Mouse (Mus musculus): ENCODE data around the gene Iqcj. TPM values are rescaled to one million over a fixed set of nuclear protein-coding genes. Genes with fewer than 3 reads are reported as not detected.
A peak's percentile ranks its signal among the peaks of the same experiment; 100 is the strongest.

The Iqcj gene
- polyA plus RNA-seq, 1 experiment, result 0.23 TPM

- H3K4me1 ChIP-seq (ENCODE audit: control insufficient read depth, insufficient read depth, low read length), result no peaks in the 10 kb centered on the region
- H3K27ac ChIP-seq (ENCODE audit: insufficient read depth, low read length), result no peak overlapping the region
- peak in 1 of 2 experiments; percentile 1 for DNase-seq
- 18% methylated on average over 1 of the region's 1 CpGs for WGBS
- no peaks in the 10 kb centered on the region for H3K27me3 ChIP-seq (ENCODE audit: control insufficient read depth, insufficient read depth, low read length)
- TF ChIP-seq POLR2A (IDR thresholded peaks at IDR 0.05; ENCODE audit: borderline replicate concordance, insufficient read depth, low read length) (no peak), CTCF (IDR thresholded peaks at IDR 0.05; ENCODE audit: borderline replicate concordance, insufficient read depth, low read depth, low read length) (no peak)
- H3K4me3 ChIP-seq (replicated peaks; ENCODE audit: insufficient read depth, low read depth, low read length), result no peak overlapping the region
Observed at GRCm38 (mm10) chr3:68015786-68016185, 123.8 kb downstream of the Iqcj start.

DNA sequence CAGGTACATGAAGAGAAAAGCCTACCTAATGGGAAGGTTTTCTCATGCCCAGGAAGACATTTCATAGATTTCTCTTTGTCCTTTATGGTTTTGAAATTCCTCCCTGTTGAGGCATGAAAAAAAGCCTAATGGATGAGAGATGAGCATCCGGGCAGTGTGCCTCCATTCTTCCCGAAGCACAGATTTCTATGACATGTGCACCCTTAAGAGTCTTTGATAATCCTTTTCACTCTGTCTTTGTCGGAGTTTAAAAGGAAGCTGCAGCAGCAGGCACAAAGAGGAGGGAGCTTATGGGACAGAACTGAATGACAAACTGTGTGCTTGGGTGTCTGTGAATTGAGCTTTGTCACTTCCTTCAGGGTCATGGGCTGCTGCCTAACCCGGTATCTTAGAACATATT lies 127.4 kb downstream of the Iqcj start:
- 45% methylated on average over 4 of the region's 4 CpGs for WGBS
- TF ChIP-seq CTCF (IDR thresholded peaks at IDR 0.05; ENCODE audit: borderline replicate concordance, insufficient read depth, low read depth, low read length), result no peak
- no peak for TF ChIP-seq POLR2A (IDR thresholded peaks at IDR 0.05; ENCODE audit: borderline replicate concordance, insufficient read depth, low read length)
- no peak overlapping the region for H3K27ac ChIP-seq (ENCODE audit: insufficient read depth, low read length)

GRCm38 (mm10) chr3:68036097-68036496 lies 144.1 kb downstream of the Iqcj start:
- H3K27ac ChIP-seq (ENCODE audit: insufficient read depth, low read length), result no peak overlapping the region
- H3K4me1 ChIP-seq (ENCODE audit: control insufficient read depth, insufficient read depth, low read length), result no peaks in the 10 kb centered on the region
- 6% methylated on average over 3 of the region's 3 CpGs for WGBS
- TF ChIP-seq POLR2A (IDR thresholded peaks at IDR 0.05; ENCODE audit: borderline replicate concordance, insufficient read depth, low read length) (no peak), CTCF (IDR thresholded peaks at IDR 0.05; ENCODE audit: borderline replicate concordance, insufficient read depth, low read depth, low read length) (no peak)
- no peak overlapping the region for H3K4me3 ChIP-seq (replicated peaks; ENCODE audit: insufficient read depth, low read depth, low read length)
- no peak for DNase-seq
- no peaks in the 10 kb centered on the region for H3K27me3 ChIP-seq (ENCODE audit: control insufficient read depth, insufficient read depth, low read length)

More for the DNA sequence above, 127.4 kb downstream of the Iqcj start:
- H3K4me1 ChIP-seq (ENCODE audit: control insufficient read depth, insufficient read depth, low read length), result no peaks in the 10 kb centered on the region
- no peak for DNase-seq
- no peak overlapping the region for H3K4me3 ChIP-seq (replicated peaks; ENCODE audit: insufficient read depth, low read depth, low read length)
- no peaks in the 10 kb centered on the region for H3K27me3 ChIP-seq (ENCODE audit: control insufficient read depth, insufficient read depth, low read length)

GRCm38 (mm10) chr3:68042951-68043350 lies 150.9 kb downstream of the Iqcj start:
- no peak overlapping the region for H3K27ac ChIP-seq (ENCODE audit: insufficient read depth, low read length)
- H3K27me3 ChIP-seq (ENCODE audit: control insufficient read depth, insufficient read depth, low read length), result no peaks in the 10 kb centered on the region
- no peak for DNase-seq
- no peaks in the 10 kb centered on the region for H3K4me1 ChIP-seq (ENCODE audit: control insufficient read depth, insufficient read depth, low read length)
- TF ChIP-seq POLR2A (IDR thresholded peaks at IDR 0.05; ENCODE audit: borderline replicate concordance, insufficient read depth, low read length) (no peak), CTCF (IDR thresholded peaks at IDR 0.05; ENCODE audit: borderline replicate concordance, insufficient read depth, low read depth, low read length) (no peak)
- 91% methylated on average over 2 of the region's 2 CpGs for WGBS
- H3K4me3 ChIP-seq (replicated peaks; ENCODE audit: insufficient read depth, low read depth, low read length), result no peak overlapping the region

DNA sequence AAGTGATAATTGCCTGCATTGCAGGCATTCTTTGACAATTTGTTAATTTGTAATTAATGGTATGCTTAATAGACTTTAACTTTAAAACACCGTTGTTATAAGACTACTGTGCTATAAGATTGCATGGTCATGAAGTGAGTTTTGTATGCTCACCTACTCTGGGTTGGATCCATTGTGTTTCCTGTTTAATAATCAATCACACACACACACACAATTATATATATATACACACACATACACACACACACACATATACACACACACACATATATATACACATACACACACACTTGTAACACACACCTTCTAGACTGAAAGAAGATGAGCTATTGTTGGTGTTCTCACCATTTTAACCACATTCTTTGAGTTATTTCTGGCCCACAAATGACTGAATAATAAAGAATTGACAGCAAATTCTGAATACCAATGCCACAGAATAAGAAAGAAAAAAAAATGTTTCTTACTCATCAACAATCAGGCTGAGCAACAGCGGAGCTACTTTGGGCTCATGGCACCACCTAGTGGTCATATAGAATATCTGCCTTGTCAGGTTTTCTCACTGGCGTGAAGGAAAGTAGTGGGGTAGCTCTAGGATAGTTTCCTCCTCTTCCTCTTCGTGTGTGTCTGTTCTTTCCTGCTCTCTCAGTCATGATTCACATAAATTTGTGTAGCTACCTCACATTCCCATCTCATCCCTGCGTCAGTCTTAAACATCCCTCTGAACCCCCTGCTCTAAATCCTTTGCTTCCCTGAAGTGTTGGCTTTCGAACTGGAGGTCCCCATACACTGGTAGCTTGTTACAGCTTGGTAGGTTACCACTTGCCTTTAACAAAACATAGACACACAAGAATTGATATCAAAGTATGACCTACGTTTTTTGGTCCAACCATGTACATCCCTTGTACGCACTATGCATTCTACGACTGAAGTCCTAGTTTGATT lies 153.7 kb downstream of the Iqcj start:
- WGBS, result 52% methylated on average over 9 of the region's 9 CpGs
- peak; percentile 80 for TF ChIP-seq CTCF (IDR thresholded peaks at IDR 0.05; ENCODE audit: borderline replicate concordance, insufficient read depth, low read depth, low read length)
- TF ChIP-seq POLR2A (IDR thresholded peaks at IDR 0.05; ENCODE audit: borderline replicate concordance, insufficient read depth, low read length), result no peak
- DNase-seq, result peak in 1 of 2 experiments; percentile 26
- H3K4me3 ChIP-seq (replicated peaks; ENCODE audit: insufficient read depth, low read depth, low read length), result no peak overlapping the region
- H3K27me3 ChIP-seq (ENCODE audit: control insufficient read depth, insufficient read depth, low read length), result no peaks in the 10 kb centered on the region
- H3K4me1 ChIP-seq (ENCODE audit: control insufficient read depth, insufficient read depth, low read length), result no peaks in the 10 kb centered on the region
- no peak overlapping the region for H3K27ac ChIP-seq (ENCODE audit: insufficient read depth, low read length)

GRCm38 (mm10) chr3:68053538-68053937 lies 161.5 kb downstream of the Iqcj start:
- H3K4me1 ChIP-seq (ENCODE audit: control insufficient read depth, insufficient read depth, low read length), result no peaks in the 10 kb centered on the region
- no peak overlapping the region for H3K27ac ChIP-seq (ENCODE audit: insufficient read depth, low read length)
- TF ChIP-seq CTCF (IDR thresholded peaks at IDR 0.05; ENCODE audit: borderline replicate concordance, insufficient read depth, low read depth, low read length) (peak; percentile 24; the same call in 1 of the 2 replicates), POLR2A (IDR thresholded peaks at IDR 0.05; ENCODE audit: borderline replicate concordance, insufficient read depth, low read length) (no peak)
- no peak overlapping the region for H3K4me3 ChIP-seq (replicated peaks; ENCODE audit: insufficient read depth, low read depth, low read length)
- H3K27me3 ChIP-seq (ENCODE audit: control insufficient read depth, insufficient read depth, low read length), result no peaks in the 10 kb centered on the region
- DNase-seq, result no peak
- WGBS, result 49% methylated on average over 2 of the region's 2 CpGs

- WGBS, result 36% methylated on average over 13 of the region's 13 CpGs
- no peak for DNase-seq
- Histone ChIP-seq H3K27me3 (ENCODE audit: control insufficient read depth, insufficient read depth, low read length) (no peaks in the 10 kb centered on the region), H3K27ac (ENCODE audit: insufficient read depth, low read length) (no peak overlapping the region), H3K4me1 (ENCODE audit: control insufficient read depth, insufficient read depth, low read length) (no peaks in the 10 kb centered on the region), H3K4me3 (replicated peaks; ENCODE audit: insufficient read depth, low read depth, low read length) (no peak overlapping the region)
- no peak for TF ChIP-seq POLR2A (IDR thresholded peaks at IDR 0.05; ENCODE audit: borderline replicate concordance, insufficient read depth, low read length)
- no peak for TF ChIP-seq CTCF (IDR thresholded peaks at IDR 0.05; ENCODE audit: borderline replicate concordance, insufficient read depth, low read depth, low read length)
Observed at GRCm38 (mm10) chr3:68055071-68055470, 163.1 kb downstream of the Iqcj start.

Measured in cerebellum, adult 2 months (tissue).